Mouse (Mus musculus): ENCODE measurements at regions not wholly inside any gene's neighbourhood (a gene's known extent, or its start where the extent isn't known, plus 50 kb on each side); places are given as distances from the start of the nearest gene placed in this dataset.

DNA sequence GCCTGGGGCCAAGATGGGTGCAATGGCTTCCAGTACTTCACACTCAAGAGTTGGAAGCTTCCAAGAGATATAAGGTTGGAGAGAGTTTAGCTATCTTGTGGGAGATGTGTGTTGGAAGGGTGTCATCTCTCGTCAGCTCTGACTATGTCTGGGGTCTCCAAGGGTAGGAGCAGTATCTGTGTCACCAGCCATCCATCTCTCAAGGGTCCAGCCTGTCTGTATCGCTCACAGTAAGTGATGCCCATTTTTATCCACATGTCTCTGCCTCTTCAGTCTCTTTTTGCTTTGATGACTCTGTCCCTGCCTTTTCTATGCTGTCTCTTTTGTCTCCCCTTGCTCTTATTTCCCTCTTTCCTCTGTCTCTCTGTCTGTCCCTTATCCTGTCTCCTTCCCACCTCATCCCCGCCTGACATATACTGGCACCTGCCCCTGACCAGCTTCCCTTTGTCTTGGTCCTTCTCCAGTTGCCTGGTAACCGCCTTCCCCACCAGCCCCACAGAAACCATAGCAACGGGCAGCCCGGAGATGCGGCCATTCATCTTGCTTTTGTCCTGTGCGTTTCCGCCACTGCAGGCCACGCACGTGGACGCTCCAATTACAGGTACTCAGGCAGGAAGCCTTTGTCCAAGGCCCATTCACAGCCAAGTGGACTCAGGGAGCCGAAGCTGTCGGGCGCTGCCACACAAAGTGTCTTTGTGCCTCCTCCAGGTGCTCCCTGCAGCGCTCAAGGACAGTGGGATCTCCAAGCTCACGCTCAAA lies 217.6 kb upstream of the Srrm4 start:
- TF ChIP-seq CTCF (IDR thresholded peaks at IDR 0.05; ENCODE audit: borderline replicate concordance, extremely low read depth, insufficient read depth, insufficient read length) (no peak), POLR2A (IDR thresholded peaks at IDR 0.05; ENCODE audit: borderline replicate concordance, extremely low read depth, insufficient read depth, insufficient read length, poor library complexity, severe bottlenecking) (peak; percentile 15; the same call in 1 of the 2 replicates)

All from brain, embryonic 14.5 days (tissue).